Mouse (Mus musculus): Measurements from ENCODE around the gene Ccnk.

The Ccnk gene

DNA sequence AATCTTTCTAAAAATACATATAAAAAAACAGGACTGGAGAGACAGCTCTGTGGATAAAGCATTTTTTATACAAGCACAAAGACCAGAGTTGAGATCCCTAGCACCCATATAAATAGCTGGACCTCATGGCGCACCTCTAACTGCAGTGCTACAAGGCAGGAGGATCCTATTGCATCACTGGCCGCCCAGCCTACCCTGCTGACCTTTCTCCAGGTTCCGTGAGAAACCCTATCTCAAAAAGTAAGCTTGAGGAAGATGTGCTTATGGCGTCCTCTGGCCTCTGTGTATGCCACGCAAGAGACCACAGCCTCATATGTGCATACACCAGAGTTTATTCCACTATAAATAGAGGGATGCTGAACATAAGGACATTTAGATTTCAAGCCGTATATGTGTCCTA lies 2.3 kb downstream of the Ccnk start:
- intact Hi-C loops (cut with DNase I), result no loop called here

DNA sequence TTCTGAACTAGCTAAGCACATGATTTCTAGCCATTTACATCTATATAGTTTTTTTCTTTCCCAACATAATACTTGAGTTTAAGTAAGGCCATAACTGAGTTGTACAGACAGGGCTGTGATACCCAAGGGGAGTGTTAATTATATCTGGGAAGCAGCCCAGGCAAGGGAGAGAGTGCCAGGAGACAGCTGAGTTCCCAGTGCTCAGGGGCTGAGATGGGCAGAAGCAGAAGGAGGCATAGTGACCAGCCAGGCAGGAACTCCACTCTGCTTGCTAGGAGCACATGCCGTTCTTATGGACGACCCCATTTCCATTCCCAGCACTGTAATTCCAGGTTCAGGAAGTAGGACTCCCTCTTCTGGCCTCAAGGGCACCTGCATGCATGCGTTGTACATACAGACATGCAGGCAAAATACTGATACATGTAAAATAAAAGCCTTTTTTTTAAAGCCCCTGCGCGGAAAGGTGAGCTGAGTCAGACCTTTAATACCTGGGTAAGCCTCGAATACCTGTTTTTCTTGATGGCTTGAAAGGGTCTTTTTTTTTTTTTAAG lies 8.2 kb downstream of the Ccnk start:
- intact Hi-C loops (cut with DNase I), result no loop called here

DNA sequence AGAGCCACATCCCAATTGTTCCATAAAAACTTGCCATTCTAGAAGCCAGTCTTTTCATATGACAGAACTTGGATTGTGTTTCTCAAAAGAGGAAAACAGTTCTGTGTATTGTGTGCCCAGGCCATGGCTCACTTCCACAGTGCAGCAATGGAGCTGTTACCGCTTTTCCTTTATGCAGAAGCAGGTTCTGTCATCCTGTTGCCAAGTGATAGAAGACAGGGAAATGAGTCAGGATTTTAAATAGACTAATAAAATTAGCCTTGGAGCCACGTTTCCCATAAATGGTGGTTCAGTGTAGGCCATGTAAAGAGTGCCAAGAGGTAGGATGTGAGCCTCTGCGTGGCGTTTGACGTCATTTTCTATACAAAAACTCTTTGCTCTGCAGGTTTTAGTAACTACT lies 14.5 kb downstream of the Ccnk start:
- intact Hi-C loops (cut with DNase I), result no loop called here

DNA sequence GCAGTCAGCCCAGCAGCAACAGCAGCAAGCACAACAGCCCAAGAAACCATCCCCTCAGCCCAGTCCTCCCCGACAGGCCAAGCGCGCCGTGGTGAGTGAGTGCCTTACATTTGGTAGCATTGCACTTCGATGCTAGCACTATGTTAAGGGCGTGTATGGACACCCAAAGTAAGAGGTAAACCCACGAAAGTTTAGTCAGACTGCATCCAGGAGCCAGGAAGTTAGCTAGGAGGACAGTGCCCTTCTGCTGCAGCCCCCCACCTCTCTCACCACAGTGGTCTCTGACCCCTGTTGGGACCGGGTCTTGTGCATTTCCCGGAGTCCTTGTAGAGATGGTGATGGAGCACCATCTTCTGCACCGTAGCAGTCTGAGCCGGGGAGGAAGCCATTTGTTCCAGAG lies 16.4 kb downstream of the Ccnk start:
- intact Hi-C loops (cut with DNase I), result no loop called here

DNA sequence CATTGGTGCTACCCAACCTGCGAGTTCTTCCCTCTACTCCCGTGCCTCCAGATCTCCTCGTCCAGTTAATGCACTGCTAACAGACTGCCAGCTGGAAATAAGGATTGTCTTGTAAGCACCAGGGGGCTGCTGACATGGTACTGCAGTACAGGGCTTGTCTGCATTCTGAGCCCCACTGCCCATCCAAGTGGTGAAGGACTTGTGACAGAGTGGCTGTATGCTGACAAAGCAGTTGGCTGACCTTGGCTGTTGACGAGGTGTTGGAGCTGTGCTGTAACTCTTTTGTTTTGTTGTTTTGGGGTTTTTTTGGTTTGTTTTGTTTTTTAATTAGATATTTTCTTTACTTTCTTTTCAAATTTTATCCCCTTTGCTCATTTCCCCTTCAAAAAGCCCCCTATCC lies 19.1 kb downstream of the Ccnk start:
- intact Hi-C loops (cut with DNase I), result no loop called here

DNA sequence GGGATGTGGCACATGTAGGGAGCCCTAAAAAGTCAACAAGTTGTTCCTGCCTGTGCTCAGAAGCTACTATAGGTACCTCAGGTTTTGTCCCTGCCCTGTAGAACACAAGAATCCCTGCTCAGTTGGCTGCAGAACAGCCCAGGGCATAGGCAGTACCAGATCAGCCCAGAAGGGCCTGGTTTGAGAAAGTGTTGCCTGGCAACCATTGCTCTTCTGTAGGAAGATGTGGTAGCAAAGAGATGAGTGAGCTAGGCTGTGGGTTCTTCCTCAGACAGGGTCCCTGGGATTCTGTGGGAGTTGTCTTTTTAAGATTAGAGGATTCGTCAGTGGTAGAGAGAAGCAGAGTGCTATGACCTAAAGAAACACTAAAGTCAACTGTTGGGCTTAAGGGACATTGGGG lies 20.7 kb downstream of the Ccnk start:
- intact Hi-C loops (cut with DNase I), result no loop called here

DNA sequence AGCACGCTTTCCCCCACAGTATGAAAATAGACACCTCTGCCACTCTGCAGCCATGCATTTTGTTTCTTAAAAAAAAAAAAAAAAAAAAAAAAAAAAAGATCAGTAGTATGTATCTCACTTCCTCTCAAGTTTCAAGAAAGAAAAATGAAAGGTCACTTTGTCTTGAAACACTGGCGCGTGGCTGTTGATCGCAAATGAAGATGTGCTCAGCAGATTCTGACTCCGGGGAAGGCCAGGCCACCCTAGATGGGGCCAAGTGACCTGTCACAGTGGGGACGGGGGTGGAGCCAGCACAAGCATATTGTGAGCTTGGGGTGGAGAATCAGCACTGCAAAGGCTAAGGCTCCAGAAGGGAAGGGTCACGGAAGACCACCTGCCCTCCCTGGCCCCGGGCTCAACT lies 24.5 kb downstream of the Ccnk start:
- intact Hi-C loops (cut with DNase I), result no loop called here

DNA sequence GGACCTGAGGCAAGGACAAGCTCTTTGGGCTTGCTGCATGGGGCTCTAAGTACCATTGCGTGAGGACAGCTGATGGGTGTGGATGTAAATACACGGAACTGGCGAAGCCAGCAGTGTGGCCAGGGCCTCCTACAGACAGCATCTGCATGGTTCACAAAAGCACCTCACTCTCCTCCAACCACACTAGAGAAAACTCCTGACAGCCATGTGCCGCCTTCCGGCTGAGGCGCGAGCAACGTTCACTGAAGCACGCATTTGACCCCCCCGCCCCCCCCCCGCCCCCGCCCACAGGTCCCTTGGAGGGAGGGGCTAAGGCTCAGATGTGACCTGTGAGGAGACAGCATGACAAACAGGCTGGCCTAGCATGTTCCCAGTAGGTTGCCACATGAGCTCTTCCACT lies 25.6 kb downstream of the Ccnk start:
- intact Hi-C loops (cut with DNase I), result loop anchor here (5.0 kb wide), 1 partner anchor 287 kb away; no protein-coding TSS in a partner anchor

DNA sequence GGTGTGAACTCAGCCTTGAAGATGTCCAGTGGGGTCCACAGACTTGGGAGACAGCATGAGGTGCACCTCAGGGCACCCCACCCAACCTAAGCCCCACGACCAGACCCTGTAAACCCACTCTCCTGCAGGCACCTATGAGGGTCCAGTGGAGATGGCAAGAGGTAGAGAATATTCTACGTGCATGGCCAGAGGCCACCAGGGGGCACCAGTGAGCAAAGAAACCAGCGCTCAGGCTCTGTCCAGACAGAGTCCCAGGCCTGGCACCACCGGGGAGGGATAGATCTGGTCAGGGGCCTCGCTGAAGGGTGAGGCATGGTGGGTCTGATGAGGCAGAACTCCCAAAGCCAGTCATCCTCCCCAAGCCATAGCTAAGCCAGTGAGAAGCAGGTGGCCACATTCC lies 27.3 kb downstream of the Ccnk start:
- intact Hi-C loops (cut with DNase I), result loop anchor here (2.0 to 5.0 kb wide), 2 partner anchors 86 to 286 kb away; no protein-coding TSS in a partner anchor

DNA sequence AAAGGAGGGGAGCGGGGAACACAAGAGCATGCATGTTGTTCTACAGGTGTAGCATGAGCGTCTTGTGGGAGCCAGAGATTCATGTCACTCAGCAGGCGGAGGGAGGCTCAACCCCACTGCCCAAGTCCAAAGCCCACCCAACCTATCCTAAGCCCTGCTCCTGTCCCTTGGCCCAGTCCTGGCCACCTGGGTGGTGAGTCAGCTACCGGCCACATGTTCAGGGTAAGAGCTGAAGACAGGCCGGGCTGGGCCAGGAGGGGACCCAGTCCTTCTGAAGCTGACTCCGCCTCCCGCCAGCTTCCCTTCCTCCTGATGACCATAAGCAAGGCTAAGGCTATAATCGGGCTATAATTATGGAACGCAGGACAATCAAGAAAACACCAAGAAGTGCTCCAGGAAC lies 28.8 kb downstream of the Ccnk start:
- intact Hi-C loops (cut with DNase I), result loop anchor here (5.0 kb wide), 1 partner anchor 284 kb away; no protein-coding TSS in a partner anchor

DNA sequence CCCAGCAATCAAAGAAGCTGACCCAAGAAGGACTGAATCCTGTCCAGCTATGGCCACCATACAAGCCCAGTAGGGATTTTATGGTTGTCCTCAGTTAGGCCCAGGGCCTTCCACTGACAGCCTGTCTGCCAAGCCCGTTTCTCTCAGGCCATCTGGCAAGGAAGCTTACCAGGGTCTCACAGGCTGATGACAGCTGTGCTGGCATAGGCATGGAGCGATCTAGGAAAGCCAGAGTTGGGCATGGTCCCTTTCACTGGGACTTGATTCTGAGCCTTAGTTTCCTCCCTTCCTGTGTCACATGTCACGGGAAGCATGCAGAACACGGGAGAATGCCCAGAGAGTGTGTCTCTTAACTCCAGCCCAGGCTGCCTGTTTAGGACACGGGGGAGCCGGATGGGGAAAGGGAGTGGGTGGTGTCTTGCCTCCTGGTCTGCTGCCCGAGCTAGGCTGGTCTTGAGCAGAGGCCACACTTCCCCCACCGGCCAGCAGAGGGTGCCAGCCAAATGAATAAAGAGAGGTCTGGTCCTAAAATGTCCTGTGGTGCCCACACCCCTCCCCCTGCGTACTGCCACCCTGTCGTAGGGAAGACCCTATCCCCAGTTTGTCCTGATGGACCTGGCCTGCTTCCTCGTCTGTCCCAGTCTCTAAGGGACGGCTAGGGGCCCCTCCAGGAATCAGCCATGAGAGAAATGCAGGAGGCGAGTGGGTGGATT lies 29.5 kb downstream of the Ccnk start:
- intact Hi-C loops (cut with DNase I), result loop anchor here (5.0 kb wide), 1 partner anchor 283 kb away; no protein-coding TSS in a partner anchor

DNA sequence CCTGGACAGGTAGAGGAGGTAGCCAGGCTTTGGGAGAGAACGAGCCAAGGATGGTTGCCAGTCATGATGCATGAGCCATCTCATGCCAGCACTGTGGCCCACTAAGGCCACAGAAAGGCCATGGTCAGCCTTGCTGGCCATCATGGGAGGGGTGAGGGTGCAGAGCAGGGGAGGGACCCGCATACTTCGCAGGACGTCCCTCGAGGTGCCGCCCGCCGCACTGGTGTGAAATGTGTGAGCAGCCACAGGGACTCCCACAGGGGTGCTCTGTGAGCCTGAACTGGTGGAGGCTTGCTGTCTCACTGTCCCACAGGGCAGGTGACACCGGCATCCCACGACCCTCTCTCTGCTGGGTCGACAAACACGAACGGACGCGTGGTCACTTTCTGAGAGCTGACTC lies 31.2 kb downstream of the Ccnk start:
- intact Hi-C loops (cut with DNase I), result no loop called here

DNA sequence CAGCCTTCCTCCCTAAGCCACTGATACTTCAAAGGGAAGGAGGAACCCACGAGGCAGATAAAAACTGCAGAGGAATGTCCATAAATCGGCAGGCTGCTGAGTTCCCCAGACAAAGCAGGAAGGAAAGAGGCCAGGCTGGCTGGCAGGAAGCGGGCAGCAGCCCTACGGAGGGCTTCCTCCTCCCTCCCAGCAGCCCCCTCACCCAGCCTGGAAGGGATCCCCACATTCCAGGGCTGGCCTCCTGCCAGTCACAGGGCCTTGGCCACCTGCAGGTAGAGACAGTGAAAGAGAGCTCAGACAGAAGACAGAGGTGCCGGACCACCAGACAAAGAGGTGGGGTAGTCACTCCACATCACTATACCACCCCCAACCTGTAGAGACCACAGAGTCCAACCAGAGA lies 32.7 kb downstream of the Ccnk start:
- intact Hi-C loops (cut with DNase I), result no loop called here

DNA sequence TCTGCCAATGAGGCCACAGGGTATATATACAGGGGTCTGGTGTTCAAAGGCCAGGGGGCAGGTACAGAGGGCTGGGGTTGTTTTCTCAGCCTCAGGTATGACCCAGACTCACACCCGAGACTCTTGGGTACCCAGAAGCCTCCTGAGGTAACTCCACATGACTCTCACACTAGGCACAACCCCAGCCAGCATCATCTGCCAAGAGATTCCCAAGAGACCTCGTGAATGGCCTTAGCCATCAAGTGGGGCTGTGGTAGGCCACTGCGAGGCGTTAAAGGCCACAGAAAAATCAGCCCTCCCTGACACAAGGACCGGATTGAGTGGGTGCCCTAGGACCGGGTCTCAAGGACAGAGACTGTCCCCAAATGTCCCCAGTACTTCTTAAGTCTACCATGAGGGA lies 33.1 kb downstream of the Ccnk start:
- intact Hi-C loops (cut with DNase I), result no loop called here

DNA sequence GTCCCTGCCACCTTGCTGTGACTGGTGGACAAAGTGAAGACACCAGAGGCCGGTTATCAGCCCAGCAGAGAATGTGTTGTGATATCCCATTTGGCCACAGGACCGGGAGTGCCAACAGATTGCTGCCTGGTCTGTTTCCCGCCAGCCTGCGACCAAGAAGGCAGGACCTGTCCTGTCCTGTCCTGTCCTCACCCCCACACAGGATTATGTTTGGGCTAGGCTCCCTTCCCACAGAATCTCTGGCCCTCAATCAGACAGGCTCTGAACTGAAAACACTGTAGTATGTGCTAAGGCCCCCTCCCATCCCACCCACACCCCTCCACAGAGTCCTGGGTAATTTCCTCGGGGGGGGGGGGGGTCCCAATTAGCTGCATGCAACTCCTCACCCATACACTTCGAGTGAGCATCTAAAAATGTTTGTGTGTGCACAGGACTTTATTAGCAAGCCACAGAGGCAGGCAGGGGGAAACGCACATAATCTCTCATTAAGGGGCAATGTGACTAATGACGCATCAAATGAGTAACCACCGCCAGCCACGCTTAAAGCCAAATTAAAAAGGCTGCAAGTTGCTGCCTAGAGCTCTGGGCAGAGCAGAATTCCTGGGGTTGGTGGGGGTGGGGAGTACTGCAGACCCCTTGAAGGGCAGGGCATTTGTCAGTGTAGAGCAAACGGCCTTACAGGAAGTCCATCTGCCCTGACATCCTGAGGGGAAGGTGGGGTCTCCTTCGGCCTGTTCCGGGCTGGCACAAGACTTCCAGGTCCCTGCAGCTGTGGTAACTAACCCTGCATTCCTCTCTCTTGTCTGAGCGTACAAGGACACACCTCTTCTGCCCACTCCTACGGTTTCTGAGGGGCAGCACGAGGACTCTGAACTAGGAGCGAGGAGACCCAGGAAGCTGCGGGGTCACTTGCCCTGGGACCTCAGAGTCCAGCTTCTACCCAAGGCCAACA lies 34.0 kb downstream of the Ccnk start:
- intact Hi-C loops (cut with DNase I), result no loop called here

DNA sequence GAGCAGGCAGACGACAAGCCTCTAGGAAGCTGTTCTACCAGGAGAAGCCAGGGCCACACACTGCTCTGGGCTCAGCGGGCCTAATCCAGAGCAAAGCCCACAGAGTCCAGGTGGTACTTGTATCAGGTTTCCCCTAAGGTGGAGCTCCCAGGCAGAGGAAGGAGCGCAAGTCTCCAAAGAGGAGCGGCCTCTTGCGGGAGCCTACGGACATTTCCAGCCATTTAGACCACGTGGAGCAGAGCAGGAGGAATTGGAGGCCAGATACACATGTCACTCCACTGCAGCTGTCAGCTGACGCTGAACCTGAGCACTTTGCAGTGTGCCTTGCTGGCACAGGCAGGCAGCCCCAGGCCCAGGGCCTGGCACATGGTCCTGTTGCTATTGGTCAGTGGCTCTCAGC lies 35.7 kb downstream of the Ccnk start:
- intact Hi-C loops (cut with DNase I), result no loop called here

DNA sequence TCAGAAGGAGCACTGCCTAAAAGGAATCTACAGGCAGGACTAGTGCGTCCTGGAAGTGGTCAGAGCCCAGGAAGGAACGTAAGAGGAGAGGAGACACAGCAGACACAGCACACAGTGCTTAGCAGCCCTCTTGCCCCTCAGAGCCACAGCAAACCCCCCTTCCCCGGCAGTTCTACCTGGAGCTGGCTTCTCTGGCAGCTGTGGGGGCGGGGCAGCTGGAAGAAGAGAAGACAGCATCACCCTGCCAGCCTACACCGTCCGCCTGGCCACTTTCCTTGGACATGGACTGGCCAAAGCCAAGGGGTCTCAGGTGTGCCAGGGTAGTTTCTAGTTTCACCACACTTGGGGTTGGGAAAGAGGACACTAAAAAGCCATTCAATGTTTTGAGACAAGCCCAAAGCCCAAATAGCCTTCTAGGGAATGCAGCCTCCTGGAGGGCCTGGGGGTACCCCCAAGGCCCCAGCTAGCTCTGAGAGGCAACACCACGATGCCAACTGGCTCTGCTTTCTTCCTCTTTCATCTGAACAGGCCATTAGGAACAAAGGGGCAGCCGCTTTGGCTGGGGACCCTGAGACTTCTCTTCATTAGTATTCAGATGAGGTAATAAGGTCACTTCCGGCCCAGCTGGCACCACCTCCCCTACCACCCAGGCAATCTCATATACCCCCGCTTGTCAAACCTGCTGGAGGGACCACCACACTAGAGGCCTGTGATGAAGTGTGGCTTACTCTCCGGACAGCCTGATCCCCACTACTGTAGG lies 37.4 kb downstream of the Ccnk start:
- intact Hi-C loops (cut with DNase I), result loop anchor here (2.0 kb wide), 1 partner anchor 76 kb away; no protein-coding TSS in a partner anchor

DNA sequence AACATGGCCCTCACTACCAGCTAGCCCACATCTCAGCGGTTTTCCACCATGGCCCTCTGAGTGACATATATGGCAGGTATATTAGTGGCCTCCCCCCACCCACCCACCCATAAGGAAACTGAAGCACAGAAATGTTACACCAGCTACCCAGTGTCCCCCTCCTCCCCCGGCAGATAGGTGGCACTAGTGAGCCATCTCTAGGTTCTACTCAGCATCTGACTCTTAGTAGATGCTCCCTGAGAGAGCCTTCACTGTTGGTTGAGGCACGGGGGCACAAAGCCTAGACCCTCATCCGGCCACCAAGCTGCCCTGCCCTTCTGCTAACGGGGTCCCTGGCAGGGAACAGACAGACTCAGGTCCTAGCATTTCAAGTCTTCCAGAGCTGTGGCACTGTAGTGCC lies 38.2 kb downstream of the Ccnk start:
- intact Hi-C loops (cut with DNase I), result loop anchor here (2.0 kb wide), 1 partner anchor 75 kb away; no protein-coding TSS in a partner anchor

DNA sequence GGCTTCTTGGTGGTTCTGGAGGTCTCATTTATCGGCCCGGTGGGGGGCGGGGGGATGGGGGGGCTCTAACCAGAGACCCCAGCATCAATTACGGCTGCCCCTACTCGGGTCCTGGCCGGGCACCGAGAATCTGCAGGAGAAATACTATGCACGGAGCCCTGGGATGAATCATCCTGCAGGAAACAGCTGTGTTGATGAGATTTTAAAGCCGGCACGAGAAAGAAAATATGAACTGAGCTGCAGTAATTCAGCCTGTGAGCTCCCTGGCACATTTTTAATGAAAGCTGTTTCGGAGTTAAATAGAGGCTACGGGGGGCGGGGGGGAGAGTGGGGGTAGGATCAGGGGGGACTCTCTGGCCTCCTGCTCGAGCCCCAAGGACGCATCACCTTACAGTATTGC lies 39.8 kb downstream of the Ccnk start:
- intact Hi-C loops (cut with DNase I), result no loop called here

DNA sequence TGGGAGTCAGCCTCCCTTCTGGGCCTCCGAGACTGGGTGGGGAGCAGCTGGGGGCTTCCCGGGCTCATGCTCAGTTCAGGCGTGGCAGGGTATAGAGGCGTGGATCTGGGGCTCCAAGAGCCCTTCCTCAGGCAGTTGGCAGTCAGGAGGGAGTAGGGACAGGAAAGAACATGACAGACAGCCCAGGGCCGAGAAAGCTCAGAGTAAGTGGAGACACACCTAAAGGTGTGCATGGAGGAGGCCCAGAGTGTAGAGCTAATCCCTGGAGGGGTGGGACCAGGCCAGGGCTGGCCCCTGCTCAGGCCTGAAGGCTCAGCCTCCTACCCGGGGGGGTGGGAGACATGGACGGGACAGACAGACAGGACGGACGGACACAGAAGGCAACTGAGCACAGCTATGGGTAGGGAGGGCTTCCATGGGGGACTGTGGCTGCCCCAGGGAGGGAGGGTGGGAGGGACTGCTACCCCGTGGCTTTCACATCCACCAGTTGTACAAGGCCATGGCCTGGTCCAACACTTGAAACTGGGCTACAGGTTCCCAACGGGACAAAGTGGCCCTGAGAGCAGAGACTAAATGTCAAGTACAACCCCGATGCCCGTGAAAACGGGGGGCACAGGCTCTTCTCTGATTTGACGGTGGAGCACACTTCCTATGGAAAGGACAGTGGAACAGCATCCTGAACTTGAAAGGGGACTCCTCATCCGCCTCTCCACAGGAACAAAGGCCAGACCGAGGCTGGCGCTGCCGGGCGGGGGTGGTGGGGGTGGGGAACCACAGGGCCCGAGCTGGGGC lies 40.6 kb downstream of the Ccnk start:
- intact Hi-C loops (cut with DNase I), result no loop called here

Data from adrenal gland (tissue).